Mouse (Mus musculus) fat pad, adult 2 months (tissue): ENCODE data around the gene Gpr37l1.
"Not testable (repeated sequence)": the region's sequence is repeated elsewhere in the genome, so short reads cannot be mapped to it uniquely, and the experiment has no call there.

ENCODE experiments used
- DNase-seq: peaks from one replicate; pipeline ENCODE4 v3.0.0-alpha.2; 2011; ENCODE audit warnings: low read depth, low spot score; ENCODE audit errors: extremely low read depth

Gene Gpr37l1

DNA sequence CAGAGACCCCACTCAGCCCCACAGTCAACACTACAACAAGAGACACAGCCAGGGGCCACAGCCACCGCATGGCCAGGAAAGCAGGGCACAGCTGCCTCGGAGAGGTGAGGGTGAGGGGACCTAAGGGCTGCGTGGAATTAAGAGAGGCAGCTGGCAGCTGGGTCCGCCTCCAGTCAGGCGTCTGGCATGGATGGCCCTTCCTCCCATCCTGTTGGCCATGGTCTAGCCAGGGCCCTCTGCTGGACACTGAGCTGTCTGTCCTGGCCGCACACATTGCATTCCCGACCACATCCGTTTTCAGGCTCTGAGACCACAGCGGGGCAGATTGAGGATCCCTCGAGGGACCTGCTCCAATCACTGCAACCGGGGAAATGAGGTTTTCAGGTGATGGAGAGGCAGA is at the start of gene Gpr37l1:
Gpr37l1 (minus strand) TSS at position 247 of the 400 bp plus-strand sequence.
- DNase-seq = no peak

DNA sequence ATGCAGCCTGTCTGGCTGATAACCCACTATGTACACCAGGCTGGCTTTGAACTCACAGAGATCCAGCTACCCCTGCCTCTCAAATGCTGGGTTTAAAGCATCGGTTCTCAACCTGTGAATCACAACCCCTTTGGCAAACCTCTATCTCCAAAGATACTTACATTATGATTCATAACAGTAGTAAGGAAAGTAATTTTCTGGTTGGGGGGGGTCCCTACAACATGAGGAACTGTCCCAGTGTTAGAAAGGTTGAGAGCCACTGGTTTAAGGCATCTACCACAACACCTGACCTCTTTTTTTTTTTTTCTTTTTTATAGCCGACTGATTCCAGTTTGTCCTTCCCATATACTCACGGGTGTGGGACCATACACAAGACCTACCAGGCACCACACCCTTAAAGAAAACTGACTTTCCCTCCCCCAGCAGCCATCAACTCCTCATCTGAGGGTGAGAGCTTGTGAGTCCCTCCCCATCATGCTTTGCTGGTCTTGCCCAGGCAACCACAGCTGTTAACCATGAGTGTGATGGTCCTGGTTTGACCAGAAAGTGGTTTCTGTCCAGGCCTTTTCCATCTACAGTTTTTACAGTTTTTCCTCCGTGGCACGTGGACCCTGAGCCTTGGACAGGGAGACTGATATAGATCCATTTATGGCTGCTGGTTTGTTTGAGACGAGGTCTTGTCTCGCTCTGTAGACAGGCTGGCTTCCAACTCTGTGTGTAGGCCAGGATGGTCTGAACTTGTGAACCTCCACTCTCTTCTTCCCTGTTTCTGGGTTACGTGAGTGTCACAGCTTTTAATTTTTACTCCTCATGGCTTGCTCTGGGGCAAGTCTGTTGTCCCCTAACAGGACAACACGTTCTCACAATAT is 46.5 kb upstream of the Gpr37l1 start:
- DNase-seq = no peak

DNA sequence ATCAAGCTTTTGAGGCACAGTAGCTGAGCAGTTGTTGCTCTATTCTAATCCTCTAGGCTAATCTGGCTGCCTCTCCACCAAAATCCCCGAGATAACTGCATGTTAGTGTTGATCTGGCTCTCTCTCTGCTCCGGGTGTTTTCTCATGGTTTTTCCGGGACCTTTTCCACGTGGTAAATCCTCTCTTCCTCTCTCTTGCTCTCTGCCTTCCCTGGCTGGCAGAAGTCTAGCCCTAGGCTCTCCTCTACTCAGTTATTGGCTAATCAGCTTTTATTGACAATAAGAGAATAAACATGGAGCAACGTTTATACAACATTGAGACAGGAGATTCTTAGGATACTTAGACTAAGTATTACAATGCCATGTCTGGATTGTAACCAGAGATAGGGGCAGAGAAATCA is 42.9 kb upstream of the Gpr37l1 start:
- DNase-seq = no peak

DNA sequence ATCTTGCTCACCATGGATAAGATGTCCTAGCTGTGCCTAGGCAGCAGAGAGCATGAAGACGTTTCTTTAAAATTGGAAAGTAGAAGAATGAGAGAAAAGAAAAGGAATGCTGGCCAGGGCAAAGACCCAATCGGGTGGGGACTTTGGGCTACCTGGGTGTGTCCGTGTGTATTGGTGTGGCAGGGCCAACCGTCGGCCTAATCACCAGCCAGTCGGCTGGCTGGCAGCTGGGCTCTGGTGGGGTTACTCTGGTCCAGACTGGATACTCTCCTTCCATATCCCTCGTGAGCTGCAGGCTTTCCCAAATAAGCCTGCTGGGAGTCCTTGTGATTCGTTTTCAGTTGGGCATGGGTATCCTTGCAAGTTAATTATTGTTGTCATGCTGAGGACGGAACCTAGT is 41.2 kb upstream of the Gpr37l1 start:
- no peak for DNase-seq

DNA sequence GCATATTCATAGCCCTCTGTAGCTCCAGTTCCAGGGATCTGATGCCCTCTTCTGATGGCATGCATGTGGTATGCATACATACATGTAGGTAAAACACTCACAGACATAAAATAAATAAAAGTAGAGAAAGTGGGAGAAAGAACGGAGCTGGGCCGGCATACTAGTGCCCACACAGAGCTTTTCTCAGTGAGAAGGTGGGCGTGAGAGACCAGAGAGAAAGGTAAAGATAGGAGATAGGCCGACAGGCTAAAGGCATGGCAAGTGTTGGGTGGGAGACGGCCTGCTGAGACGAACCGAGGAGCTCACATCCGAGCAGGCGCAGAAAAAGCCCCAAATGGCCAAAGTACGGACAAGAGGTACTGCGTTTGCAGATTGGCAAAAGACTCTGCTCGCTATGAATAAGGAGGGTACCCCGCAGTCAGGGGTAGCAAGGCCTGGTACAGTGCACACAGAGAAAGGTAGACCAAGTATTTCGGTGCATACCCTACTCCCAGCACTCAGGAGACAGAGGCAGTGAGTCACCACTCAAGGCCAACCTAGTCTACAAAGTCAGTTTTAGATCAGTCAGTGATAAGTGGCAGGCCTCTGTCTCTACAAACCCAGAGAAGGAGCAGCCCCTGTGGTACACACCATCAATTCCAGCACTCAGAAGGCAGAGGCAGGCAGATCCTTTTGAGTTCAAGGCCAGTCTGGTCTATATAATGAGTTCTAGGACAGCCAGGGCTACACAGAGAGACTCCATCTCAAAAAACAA is 39.3 kb upstream of the Gpr37l1 start:
- DNase-seq = no peak

- DNase-seq = no peak
Measured at GRCm38 (mm10) chr1:135205257-135205656, 37.8 kb upstream of the Gpr37l1 start.

DNA sequence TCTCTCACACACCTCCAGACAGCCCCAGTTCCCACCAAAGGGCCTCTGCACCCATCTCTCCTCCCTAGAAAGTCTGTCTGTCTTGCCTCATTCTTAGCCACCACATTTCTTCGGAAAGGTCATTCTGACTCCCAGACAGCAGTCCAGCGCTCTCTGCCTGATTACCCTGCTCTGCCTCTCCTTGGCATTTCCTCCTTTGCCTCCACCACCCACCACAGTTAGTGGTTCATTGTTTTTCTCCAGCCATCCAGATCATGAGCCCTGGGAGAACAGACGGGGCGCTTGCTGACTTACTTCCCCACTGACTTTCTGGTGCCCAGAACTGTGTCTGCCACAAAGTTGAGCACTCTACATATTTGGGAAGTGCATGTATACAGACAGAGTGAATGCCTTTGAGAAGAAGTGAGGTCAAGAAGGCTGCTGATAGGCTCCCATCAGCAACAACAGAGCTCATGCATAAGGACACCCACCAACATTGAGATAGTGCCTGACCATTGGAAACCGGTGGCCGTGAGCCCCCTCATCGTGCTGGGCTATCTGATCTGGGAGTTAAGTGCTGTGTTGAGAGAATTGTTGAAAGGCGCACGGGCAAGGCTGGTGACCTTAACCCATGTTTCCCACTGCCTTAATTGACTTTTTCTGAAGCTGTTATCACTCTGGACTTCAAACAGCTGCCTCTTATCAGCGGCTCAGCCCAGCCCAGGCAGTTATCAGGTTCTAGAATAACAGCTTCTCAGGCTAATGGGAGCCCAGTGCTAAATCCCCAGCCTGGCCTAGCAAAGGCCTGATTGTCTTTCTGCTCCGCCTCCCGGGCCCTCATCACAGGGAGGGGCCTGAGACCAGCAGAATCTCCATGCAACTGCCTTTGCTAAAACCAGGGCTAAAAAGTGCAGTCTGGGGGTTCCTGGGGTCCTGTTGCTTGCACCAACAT is 37.0 kb upstream of the Gpr37l1 start:
- DNase-seq = no peak

DNA sequence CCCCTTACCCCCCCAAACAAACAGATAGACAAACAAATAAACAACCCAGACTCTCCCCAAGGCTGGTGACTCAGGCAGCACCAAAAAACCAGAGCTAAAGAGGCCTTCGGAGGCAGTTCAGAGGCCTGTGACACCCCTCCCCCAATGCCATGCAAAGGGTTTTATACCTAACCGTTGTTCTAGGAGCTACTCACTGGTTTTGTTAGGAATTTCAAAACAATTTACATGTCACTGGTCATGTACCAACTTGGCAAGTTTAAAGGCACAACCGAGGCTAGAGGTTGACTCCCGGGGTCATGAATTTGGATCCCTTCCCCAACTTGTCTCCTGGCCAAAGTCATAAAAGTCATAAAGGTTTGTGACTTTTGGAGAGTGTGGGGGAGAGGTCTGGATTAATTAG is 32.9 kb upstream of the Gpr37l1 start:
- no peak for DNase-seq

DNA sequence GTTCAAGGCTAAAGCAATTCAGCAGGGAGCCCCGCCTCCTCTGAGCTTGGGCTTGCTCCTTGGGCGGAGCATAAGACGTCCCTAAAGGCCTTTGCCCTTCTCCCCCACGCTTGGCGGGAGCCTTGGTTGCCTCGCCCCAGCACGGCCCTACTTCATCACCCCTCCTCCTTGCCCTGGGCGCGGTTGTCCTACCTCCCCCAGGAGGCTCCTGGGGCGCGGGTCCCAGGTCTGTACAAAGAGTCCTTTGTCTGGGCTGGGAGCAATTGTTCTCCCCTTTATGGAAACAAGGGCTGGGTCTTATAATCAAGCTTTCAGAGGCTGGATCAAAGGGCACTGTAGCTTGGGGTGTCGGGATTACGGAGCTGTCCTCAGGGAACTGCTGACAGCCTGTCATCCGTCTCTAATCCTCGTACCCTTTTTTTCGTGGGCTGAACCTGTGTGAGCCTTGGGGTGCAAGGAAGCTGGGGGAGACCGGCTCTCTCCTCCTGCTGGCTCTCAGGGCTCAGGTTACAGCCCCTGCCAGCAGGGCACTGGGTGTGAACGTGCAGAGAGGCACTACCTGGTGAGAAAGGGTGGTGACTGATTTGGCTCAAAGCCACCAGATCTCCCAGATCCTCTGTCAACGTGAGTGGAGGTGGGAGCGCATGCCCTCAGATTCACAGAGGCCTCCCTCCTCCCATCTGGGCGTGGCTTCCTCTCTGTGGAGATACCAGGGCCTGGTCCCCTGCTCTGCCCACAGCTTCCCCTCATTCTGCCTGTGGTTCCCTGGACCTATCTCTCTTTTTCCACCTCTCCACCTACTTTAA is 31.7 kb upstream of the Gpr37l1 start:
- no peak for DNase-seq

DNA sequence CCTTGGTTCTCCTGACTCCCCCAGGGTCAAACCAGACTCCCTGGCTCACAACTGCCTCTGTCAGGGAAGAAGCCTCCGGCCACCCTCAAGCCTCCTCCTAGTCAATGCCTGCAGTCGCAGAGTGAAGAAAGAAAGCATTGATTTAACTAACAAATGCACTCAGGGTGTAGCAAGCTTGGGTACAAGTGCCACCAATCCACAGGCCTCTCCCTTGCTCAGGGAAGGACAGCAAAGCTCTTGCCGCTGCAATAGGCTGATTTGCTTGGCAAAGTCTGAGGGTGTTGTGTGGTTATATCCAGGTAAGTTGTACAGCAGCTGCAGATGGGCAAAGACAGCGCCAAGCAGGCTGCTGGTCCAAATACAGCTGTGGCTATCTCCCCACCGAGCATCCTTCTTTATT is 30.9 kb upstream of the Gpr37l1 start:
- DNase-seq = no peak

DNA sequence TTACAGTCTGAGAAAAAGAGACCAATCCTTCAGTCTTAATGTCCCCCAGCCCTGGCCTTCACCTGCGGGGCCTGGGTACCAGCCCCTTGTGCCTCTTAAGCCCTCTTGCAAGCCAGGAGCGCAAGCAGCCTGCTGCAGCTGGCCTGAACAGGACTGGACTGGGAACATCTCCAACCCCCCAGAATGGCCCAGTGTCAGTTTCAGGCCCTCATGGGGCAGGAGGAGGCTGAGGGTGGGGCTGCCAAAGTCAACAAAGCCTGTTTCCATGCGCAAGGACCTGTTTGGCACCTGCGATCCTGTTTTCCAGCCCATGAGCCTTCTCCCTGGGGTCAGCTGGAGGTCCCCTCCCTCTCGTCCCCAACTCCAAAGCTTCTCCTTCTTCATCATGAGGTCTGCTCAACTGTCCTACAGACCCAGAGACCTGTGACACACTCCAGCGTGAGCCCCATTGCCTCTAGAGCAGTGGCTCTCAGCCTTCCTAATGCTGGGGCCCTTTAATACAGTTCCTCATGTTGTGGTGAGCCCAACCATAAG is 28.5 kb upstream of the Gpr37l1 start:
- DNase-seq = no peak

GRCm38 (mm10) chr1:135194335-135194734 is 26.9 kb upstream of the Gpr37l1 start:
- DNase-seq = not testable (repeated sequence)

GRCm38 (mm10) chr1:135189186-135189585 is 21.7 kb upstream of the Gpr37l1 start:
- no peak for DNase-seq

GRCm38 (mm10) chr1:135188197-135188596 is 20.7 kb upstream of the Gpr37l1 start:
- DNase-seq = peak; percentile 58

- DNase-seq = not testable (repeated sequence)
Measured at GRCm38 (mm10) chr1:135187016-135187415, 19.5 kb upstream of the Gpr37l1 start.

GRCm38 (mm10) chr1:135186427-135186826 is 18.9 kb upstream of the Gpr37l1 start:
- no peak for DNase-seq

- DNase-seq = no peak
Measured at GRCm38 (mm10) chr1:135185936-135186335, 18.5 kb upstream of the Gpr37l1 start.

DNA sequence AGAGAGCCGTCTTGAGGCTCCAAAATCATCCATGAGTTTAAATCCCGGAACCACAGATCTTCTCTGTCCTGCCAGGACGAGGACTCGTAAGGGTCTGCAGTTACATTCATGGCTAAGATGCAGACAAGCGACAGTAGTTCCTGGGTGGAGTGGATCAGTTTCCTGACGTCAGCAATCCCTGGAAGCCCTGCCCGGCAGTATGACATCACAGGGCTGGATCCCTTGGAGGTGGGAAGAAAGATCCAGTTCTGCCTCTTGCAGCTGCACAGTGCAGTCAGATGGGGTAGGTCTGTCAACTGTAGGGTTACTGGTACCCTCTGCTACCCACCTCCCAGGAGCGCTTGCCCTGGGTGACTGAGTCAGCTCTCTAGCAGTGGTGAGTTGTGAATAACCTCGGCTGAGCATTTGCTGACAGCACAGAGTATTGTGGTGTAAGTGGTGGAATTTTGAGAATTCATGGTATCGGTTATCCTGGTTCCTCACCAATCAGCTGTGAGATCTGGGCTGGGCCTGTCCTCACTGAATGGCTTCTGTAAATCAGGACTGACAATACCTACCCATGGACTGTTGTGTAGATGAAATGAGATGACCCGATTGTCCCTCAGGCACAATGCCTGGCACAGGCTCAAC is 16.6 kb upstream of the Gpr37l1 start:
- DNase-seq = no peak

- DNase-seq = no peak
Measured at GRCm38 (mm10) chr1:135183448-135183847, 16.0 kb upstream of the Gpr37l1 start.

- no peak for DNase-seq
Measured at GRCm38 (mm10) chr1:135182975-135183374, 15.5 kb upstream of the Gpr37l1 start.
